Mouse (Mus musculus): ENCODE measurements around the gene Epha6. TPM values are rescaled to one million over a fixed set of nuclear protein-coding genes. Genes with fewer than 3 reads are reported as not detected.
"Not testable (repeated sequence)": the region's sequence is repeated elsewhere in the genome, so short reads cannot be mapped to it uniquely, and the experiment has no call there.

Epha6 gene
- polyA plus RNA-seq, 1 experiment from 2014 or later, result 0.07 TPM

GRCm38 (mm10) chr16:59871792-59872191 lies 733.5 kb downstream of the Epha6 start:
- 74% methylated on average over 3 of the region's 3 CpGs for WGBS
- no peak overlapping the region for H3K4me3 ChIP-seq (ENCODE audit: low read length)
- H3K27me3 ChIP-seq (ENCODE audit: control insufficient read depth, insufficient read depth, low read length), result no peaks in the 10 kb centered on the region
- H3K27ac ChIP-seq (ENCODE audit: low read length), result no peak overlapping the region
- no peak for ATAC-seq (replicated peaks; ENCODE audit: extremely low read depth, insufficient read depth, low FRiP score)
- no peaks in the 10 kb centered on the region for H3K9me3 ChIP-seq (replicated peaks; ENCODE audit: control insufficient read depth, low read length)
- no peaks in the 10 kb centered on the region for H3K36me3 ChIP-seq (ENCODE audit: control insufficient read depth, insufficient read depth)
- H3K4me2 ChIP-seq (ENCODE audit: low read depth, low read length), result no peak overlapping the region
- no peaks in the 10 kb centered on the region for H3K4me1 ChIP-seq (ENCODE audit: control insufficient read depth, insufficient read depth, low read length)
- no peak overlapping the region for H3K9ac ChIP-seq (ENCODE audit: low read length)

- no peak overlapping the region for H3K9ac ChIP-seq (ENCODE audit: low read length)
- no peak for ATAC-seq (replicated peaks; ENCODE audit: extremely low read depth, insufficient read depth, low FRiP score)
- no peak overlapping the region for H3K27ac ChIP-seq (ENCODE audit: low read length)
- no peak overlapping the region for H3K4me3 ChIP-seq (ENCODE audit: low read length)
- H3K27me3 ChIP-seq (ENCODE audit: control insufficient read depth, insufficient read depth, low read length), result no peaks in the 10 kb centered on the region
- no peak overlapping the region for H3K4me2 ChIP-seq (ENCODE audit: low read depth, low read length)
- H3K36me3 ChIP-seq (ENCODE audit: control insufficient read depth, insufficient read depth), result no peaks in the 10 kb centered on the region
- WGBS, result 61% methylated on average over 7 of the region's 7 CpGs
- no peaks in the 10 kb centered on the region for H3K4me1 ChIP-seq (ENCODE audit: control insufficient read depth, insufficient read depth, low read length)
- H3K9me3 ChIP-seq (replicated peaks; ENCODE audit: control insufficient read depth, low read length), result no peaks in the 10 kb centered on the region
These were observed 751.1 kb downstream of the Epha6 start for GRCm38 (mm10) chr16:59854160-59854717.

- H3K4me1 ChIP-seq (ENCODE audit: control insufficient read depth, insufficient read depth, low read length), result no peaks in the 10 kb centered on the region
- H3K27me3 ChIP-seq (ENCODE audit: control insufficient read depth, insufficient read depth, low read length), result no peaks in the 10 kb centered on the region
- no peak overlapping the region for H3K4me3 ChIP-seq (ENCODE audit: low read length)
- ATAC-seq (replicated peaks; ENCODE audit: extremely low read depth, insufficient read depth, low FRiP score), result no peak
- H3K9me3 ChIP-seq (replicated peaks; ENCODE audit: control insufficient read depth, low read length), result no peaks in the 10 kb centered on the region
- H3K36me3 ChIP-seq (ENCODE audit: control insufficient read depth, insufficient read depth), result no peaks in the 10 kb centered on the region
- WGBS, result 58% methylated on average over 2 of the region's 2 CpGs
- no peak overlapping the region for H3K27ac ChIP-seq (ENCODE audit: low read length)
- H3K9ac ChIP-seq (ENCODE audit: low read length), result no peak overlapping the region
- H3K4me2 ChIP-seq (ENCODE audit: low read depth, low read length), result no peak overlapping the region
These were observed 752.6 kb downstream of the Epha6 start for GRCm38 (mm10) chr16:59852689-59853088.

GRCm38 (mm10) chr16:59846574-59846973 lies 758.8 kb downstream of the Epha6 start:
- no peaks in the 10 kb centered on the region for H3K9me3 ChIP-seq (replicated peaks; ENCODE audit: control insufficient read depth, low read length)
- no peak overlapping the region for H3K4me2 ChIP-seq (ENCODE audit: low read depth, low read length)
- no peaks in the 10 kb centered on the region for H3K36me3 ChIP-seq (ENCODE audit: control insufficient read depth, insufficient read depth)
- H3K27ac ChIP-seq (ENCODE audit: low read length), result no peak overlapping the region
- H3K27me3 ChIP-seq (ENCODE audit: control insufficient read depth, insufficient read depth, low read length), result no peaks in the 10 kb centered on the region
- no peak overlapping the region for H3K4me3 ChIP-seq (ENCODE audit: low read length)
- no peak for ATAC-seq (replicated peaks; ENCODE audit: extremely low read depth, insufficient read depth, low FRiP score)
- no peak overlapping the region for H3K9ac ChIP-seq (ENCODE audit: low read length)
- H3K4me1 ChIP-seq (ENCODE audit: control insufficient read depth, insufficient read depth, low read length), result no peaks in the 10 kb centered on the region
- 14% methylated on average over 3 of the region's 3 CpGs for WGBS

- H3K4me3 ChIP-seq (ENCODE audit: low read length), result no peak overlapping the region
- no peaks in the 10 kb centered on the region for H3K9me3 ChIP-seq (replicated peaks; ENCODE audit: control insufficient read depth, low read length)
- no peaks in the 10 kb centered on the region for H3K4me1 ChIP-seq (ENCODE audit: control insufficient read depth, insufficient read depth, low read length)
- no peak overlapping the region for H3K9ac ChIP-seq (ENCODE audit: low read length)
- H3K27ac ChIP-seq (ENCODE audit: low read length), result no peak overlapping the region
- 81% methylated on average over 4 of the region's 4 CpGs for WGBS
- H3K27me3 ChIP-seq (ENCODE audit: control insufficient read depth, insufficient read depth, low read length), result no peaks in the 10 kb centered on the region
- no peak for ATAC-seq (replicated peaks; ENCODE audit: extremely low read depth, insufficient read depth, low FRiP score)
- no peaks in the 10 kb centered on the region for H3K36me3 ChIP-seq (ENCODE audit: control insufficient read depth, insufficient read depth)
- no peak overlapping the region for H3K4me2 ChIP-seq (ENCODE audit: low read depth, low read length)
These were observed 768.6 kb downstream of the Epha6 start for GRCm38 (mm10) chr16:59836778-59837177.

GRCm38 (mm10) chr16:59836304-59836703 lies 769.0 kb downstream of the Epha6 start:
- WGBS, result 86% methylated on average over 10 of the region's 10 CpGs

GRCm38 (mm10) chr16:59832468-59832867 lies 772.9 kb downstream of the Epha6 start:
- no peak overlapping the region for H3K4me2 ChIP-seq (ENCODE audit: low read depth, low read length)
- H3K4me3 ChIP-seq (ENCODE audit: low read length), result no peak overlapping the region
- H3K4me1 ChIP-seq (ENCODE audit: control insufficient read depth, insufficient read depth, low read length), result no peaks in the 10 kb centered on the region
- H3K27ac ChIP-seq (ENCODE audit: low read length), result no peak overlapping the region
- WGBS, result 73% methylated on average over 5 of the region's 5 CpGs
- H3K9ac ChIP-seq (ENCODE audit: low read length), result no peak overlapping the region
- H3K9me3 ChIP-seq (replicated peaks; ENCODE audit: control insufficient read depth, low read length), result no peaks in the 10 kb centered on the region
- ATAC-seq (replicated peaks; ENCODE audit: extremely low read depth, insufficient read depth, low FRiP score), result no peak
- no peaks in the 10 kb centered on the region for H3K36me3 ChIP-seq (ENCODE audit: control insufficient read depth, insufficient read depth)
- H3K27me3 ChIP-seq (ENCODE audit: control insufficient read depth, insufficient read depth, low read length), result no peaks in the 10 kb centered on the region

More at GRCm38 (mm10) chr16:59836304-59836703, 769.0 kb downstream of the Epha6 start:
- Histone ChIP-seq H3K4me3 (ENCODE audit: low read length) (no peak overlapping the region), H3K27ac (ENCODE audit: low read length) (no peak overlapping the region), H3K9ac (ENCODE audit: low read length) (no peak overlapping the region), H3K9me3 (replicated peaks; ENCODE audit: control insufficient read depth, low read length) (no peaks in the 10 kb centered on the region), H3K36me3 (ENCODE audit: control insufficient read depth, insufficient read depth) (no peaks in the 10 kb centered on the region), H3K27me3 (ENCODE audit: control insufficient read depth, insufficient read depth, low read length) (no peaks in the 10 kb centered on the region), H3K4me1 (ENCODE audit: control insufficient read depth, insufficient read depth, low read length) (no peaks in the 10 kb centered on the region), H3K4me2 (ENCODE audit: low read depth, low read length) (no peak overlapping the region)
- ATAC-seq (replicated peaks; ENCODE audit: extremely low read depth, insufficient read depth, low FRiP score), result no peak

- Histone ChIP-seq H3K4me3 (ENCODE audit: low read length) (no peak overlapping the region), H3K36me3 (ENCODE audit: control insufficient read depth, insufficient read depth) (no peaks in the 10 kb centered on the region), H3K4me1 (ENCODE audit: control insufficient read depth, insufficient read depth, low read length) (no peaks in the 10 kb centered on the region), H3K9ac (ENCODE audit: low read length) (no peak overlapping the region), H3K9me3 (replicated peaks; ENCODE audit: control insufficient read depth, low read length) (no peaks in the 10 kb centered on the region), H3K4me2 (ENCODE audit: low read depth, low read length) (no peak overlapping the region), H3K27ac (ENCODE audit: low read length) (no peak overlapping the region), H3K27me3 (ENCODE audit: control insufficient read depth, insufficient read depth, low read length) (no peaks in the 10 kb centered on the region)
- no peak for ATAC-seq (replicated peaks; ENCODE audit: extremely low read depth, insufficient read depth, low FRiP score)
- 78% methylated on average over 13 of the region's 13 CpGs for WGBS
These were observed 775.7 kb downstream of the Epha6 start for GRCm38 (mm10) chr16:59829655-59830054.

GRCm38 (mm10) chr16:59799790-59800189 lies 805.5 kb downstream of the Epha6 start:
- H3K27me3 ChIP-seq (ENCODE audit: control insufficient read depth, insufficient read depth, low read length); H3K27ac ChIP-seq (ENCODE audit: low read length); H3K9ac ChIP-seq (ENCODE audit: low read length); H3K4me1 ChIP-seq (ENCODE audit: control insufficient read depth, insufficient read depth, low read length); H3K9me3 ChIP-seq (replicated peaks; ENCODE audit: control insufficient read depth, low read length); H3K4me3 ChIP-seq (ENCODE audit: low read length); ATAC-seq (replicated peaks; ENCODE audit: extremely low read depth, insufficient read depth, low FRiP score); H3K36me3 ChIP-seq (ENCODE audit: control insufficient read depth, insufficient read depth); H3K4me2 ChIP-seq (ENCODE audit: low read depth, low read length): not testable (repeated sequence)
- WGBS, result 75% methylated on average over 4 of the region's 4 CpGs

All from heart, embryonic 16.5 days (tissue).